Mouse (Mus musculus) lung, postnatal 0 days (tissue): ENCODE data around the gene Cd163l1. TPM values are rescaled to one million over a fixed set of nuclear protein-coding genes. Genes with fewer than 3 reads are reported as not detected.

Source experiments
- ATAC-seq: fragments of 200-750 bp; cut with Nextera tagmentation; 2 replicates; pipeline ENCODE4 v1.8.0; 2017; ENCODE audit warnings: moderate library complexity
- DNase-seq: peaks from one replicate; pipeline ENCODE4 v3.0.0-alpha.2; 2016; ENCODE audit warnings: low spot score
- H3K27ac ChIP-seq: fragments of 300-500 bp; sonication (generic); 2 replicates; pipeline ENCODE4 v1.5.1; 2014; ENCODE audit warnings: antibody characterized with exemption, mild to moderate bottlenecking, low read length, mixed read lengths
- H3K27me3 ChIP-seq: fragments of 300-500 bp; sonication (generic); replicated peaks from 2 replicates; pipeline ENCODE4 v1.6.1; 2014; ENCODE audit warnings: low read length, mixed read lengths; ENCODE audit not compliant: insufficient read depth
- H3K36me3 ChIP-seq: fragments of 300-500 bp; sonication (generic); 2 replicates; pipeline ENCODE4 v1.6.1; 2014; ENCODE audit warnings: low read length, mixed read lengths; ENCODE audit not compliant: insufficient read depth
- H3K4me1 ChIP-seq: fragments of 300-500 bp; sonication (generic); 2 replicates; pipeline ENCODE4 v1.6.1; 2014; ENCODE audit warnings: antibody characterized with exemption, low read depth, low read length, mixed read lengths; ENCODE audit not compliant: insufficient read depth
- H3K4me2 ChIP-seq: fragments of 300-500 bp; sonication (generic); replicated peaks from 2 replicates; pipeline ENCODE4 v1.6.1; 2014; ENCODE audit warnings: low read depth, mild to moderate bottlenecking, low read length, moderate library complexity, mixed read lengths
- H3K4me3 ChIP-seq: fragments of 300-500 bp; sonication (generic); 2 replicates; pipeline ENCODE4 v1.5.1; 2014; ENCODE audit warnings: low read depth, low read length
- H3K9ac ChIP-seq: fragments of 300-500 bp; sonication (generic); replicated peaks from 2 replicates; pipeline ENCODE4 v1.6.1; 2014; ENCODE audit warnings: low read depth, mild to moderate bottlenecking
- H3K9me3 ChIP-seq: fragments of 300-500 bp; sonication (generic); 2 replicates; pipeline ENCODE4 v1.6.1; 2016; ENCODE audit warnings: low read length, mixed read lengths
- CTCF ChIP-seq: IDR thresholded peaks from 2 replicates; pipeline ENCODE4 v1.5.1; 2016; ENCODE audit warnings: antibody characterized with exemption, mild to moderate bottlenecking
- EP300 ChIP-seq: IDR thresholded peaks from 2 replicates; pipeline ENCODE4 v1.6.1; 2016; ENCODE audit warnings: antibody characterized with exemption, mild to moderate bottlenecking, control low read depth
- WGBS: fragments of 180-500 bp; shearing (Covaris S2); extraction: QIAGEN DNeasy Blood & Tissue Kit; methylation state at CpG from one replicate; pipeline ENCODE4 v1.1.7; 2014; 5-methylcytosine and 5-hydroxymethylcytosine counted together
- polyA plus RNA-seq: library from polyadenylated mRNA; unstranded; fragments of >200 nt; fragmentation: Nextera tagmentation; extraction: Ambion mirVana; gene quantifications from 2 replicates; pipeline ENCODE4 v1.2.1, GENCODE M21; 2015

Cd163l1 gene
- 0.23 and 0.56 TPM in 2 replicates for polyA plus RNA-seq

GRCm38 (mm10) chr7:140217967-140218366 lies at the start of gene Cd163l1:
TSS of gene Cd163l1 (plus strand) at chr7:140218267.
- no peak within 1 kb of the TSS for H3K4me3 ChIP-seq
- WGBS: 77% methylated on average over 2 of the region's 2 CpGs
- no peak within 1 kb of the TSS for H3K27ac ChIP-seq
- ATAC-seq (no peak), DNase-seq (no peak)
- H3K4me2 ChIP-seq: no peak within 1 kb of the TSS
- H3K4me1 ChIP-seq: no peaks in the 10 kb centered on the region
- no peak within 1 kb of the TSS for H3K9ac ChIP-seq
- H3K27me3 ChIP-seq: no peaks in the 10 kb centered on the region
- no peak for TF ChIP-seq CTCF
- no peak for TF ChIP-seq EP300
- no peaks in the 10 kb centered on the region for H3K36me3 ChIP-seq
- no peaks in the 10 kb centered on the region for H3K9me3 ChIP-seq

GRCm38 (mm10) chr7:140169386-140169785 lies 48.7 kb upstream of the Cd163l1 start:
- TF ChIP-seq EP300: no peak
- no peak for TF ChIP-seq CTCF

GRCm38 (mm10) chr7:140170863-140171262 lies 47.2 kb upstream of the Cd163l1 start:
- no peak overlapping the region for H3K4me3 ChIP-seq
- no peak overlapping the region for H3K9ac ChIP-seq
- no peak for ATAC-seq
- WGBS: 92% methylated on average over 3 of the region's 3 CpGs
- H3K36me3 ChIP-seq: no peaks in the 10 kb centered on the region
- no peak for TF ChIP-seq CTCF
- no peak for TF ChIP-seq EP300
- H3K9me3 ChIP-seq: no peaks in the 10 kb centered on the region
- DNase-seq: no peak
- no peak overlapping the region for H3K27ac ChIP-seq
- no peaks in the 10 kb centered on the region for H3K27me3 ChIP-seq
- no peak overlapping the region for H3K4me2 ChIP-seq
- no peaks in the 10 kb centered on the region for H3K4me1 ChIP-seq

More at GRCm38 (mm10) chr7:140169386-140169785, 48.7 kb upstream of the Cd163l1 start:
- Histone ChIP-seq H3K4me2 (no peak overlapping the region), H3K9me3 (no peaks in the 10 kb centered on the region), H3K9ac (no peak overlapping the region), H3K36me3 (no peaks in the 10 kb centered on the region), H3K27ac (no peak overlapping the region), H3K4me3 (no peak overlapping the region), H3K27me3 (no peaks in the 10 kb centered on the region), H3K4me1 (no peaks in the 10 kb centered on the region)
- ATAC-seq (no peak), DNase-seq (no peak)
- 56% methylated on average over 4 of the region's 4 CpGs for WGBS

GRCm38 (mm10) chr7:140172936-140173335 lies 45.1 kb upstream of the Cd163l1 start, which contains the start of gene Olfr523:
TSS of gene Olfr523 (plus strand) at chr7:140173217.
- 20% methylated on average over 1 of the region's 1 CpGs for WGBS
- H3K9ac ChIP-seq: no peak within 1 kb of the TSS
- DNase-seq (no peak), ATAC-seq (no peak)
- TF ChIP-seq CTCF (no peak), EP300 (no peak)
- H3K36me3 ChIP-seq: no peaks in the 10 kb centered on the region
- H3K4me3 ChIP-seq: no peak within 1 kb of the TSS
- H3K27me3 ChIP-seq: no peaks in the 10 kb centered on the region
- H3K9me3 ChIP-seq: no peaks in the 10 kb centered on the region
- no peak within 1 kb of the TSS for H3K4me2 ChIP-seq
- H3K27ac ChIP-seq: no peak within 1 kb of the TSS
- H3K4me1 ChIP-seq: no peaks in the 10 kb centered on the region

- no peak for ATAC-seq
- Histone ChIP-seq H3K4me1 (no peaks in the 10 kb centered on the region), H3K4me2 (no peak overlapping the region), H3K9ac (no peak overlapping the region), H3K27me3 (no peaks in the 10 kb centered on the region), H3K27ac (no peak overlapping the region), H3K36me3 (no peaks in the 10 kb centered on the region), H3K4me3 (no peak overlapping the region), H3K9me3 (no peaks in the 10 kb centered on the region)
- WGBS: 80% methylated on average over 2 of the region's 2 CpGs
- TF ChIP-seq EP300 (no peak), CTCF (no peak)
- DNase-seq: no peak
Observed at GRCm38 (mm10) chr7:140179176-140179575, 38.9 kb upstream of the Cd163l1 start.

GRCm38 (mm10) chr7:140180692-140181091 lies 37.4 kb upstream of the Cd163l1 start:
- Histone ChIP-seq H3K36me3 (no peaks in the 10 kb centered on the region), H3K4me1 (no peaks in the 10 kb centered on the region), H3K9me3 (no peaks in the 10 kb centered on the region), H3K4me3 (no peak overlapping the region), H3K27ac (no peak overlapping the region), H3K9ac (no peak overlapping the region), H3K27me3 (no peaks in the 10 kb centered on the region), H3K4me2 (no peak overlapping the region)
- no peak for ATAC-seq
- WGBS: 76% methylated on average over 2 of the region's 2 CpGs
- no peak for DNase-seq
- no peak for TF ChIP-seq CTCF

GRCm38 (mm10) chr7:140184206-140184605 lies 33.9 kb upstream of the Cd163l1 start:
- Histone ChIP-seq H3K9ac (no peak overlapping the region), H3K27ac (no peak overlapping the region), H3K4me2 (no peak overlapping the region), H3K4me1 (no peaks in the 10 kb centered on the region), H3K9me3 (no peaks in the 10 kb centered on the region), H3K4me3 (no peak overlapping the region), H3K27me3 (no peaks in the 10 kb centered on the region), H3K36me3 (no peaks in the 10 kb centered on the region)
- WGBS: 75% methylated on average over 4 of the region's 4 CpGs
- TF ChIP-seq CTCF: no peak
- no peak for TF ChIP-seq EP300
- ATAC-seq (no peak), DNase-seq (no peak)
